Mouse (Mus musculus) urinary bladder, postnatal 10 days (tissue): ENCODE data around the gene Ear2.
"Not testable (repeated sequence)": the region's sequence is repeated elsewhere in the genome, so short reads cannot be mapped to it uniquely, and the experiment has no call there.

ENCODE experiments used
- DNase-seq: peaks from one replicate; pipeline ENCODE4 v3.0.0; 2022; ENCODE audit warnings: low spot score

Gene Ear2

GRCm38 (mm10) chr14:44102354-44102753 is at the start of gene Ear2:
TSS of gene Ear2 (plus strand) at chr14:44102654.
- not testable (repeated sequence) for DNase-seq

- not testable (repeated sequence) for DNase-seq
These were observed 34.6 kb upstream of the Ear2 start for GRCm38 (mm10) chr14:44067879-44068278.

- DNase-seq, result not testable (repeated sequence)
These were observed 31.9 kb upstream of the Ear2 start for GRCm38 (mm10) chr14:44070595-44070994.

- DNase-seq, result not testable (repeated sequence)
These were observed 24.6 kb upstream of the Ear2 start for GRCm38 (mm10) chr14:44077785-44078341.

GRCm38 (mm10) chr14:44086588-44086987 is 15.9 kb upstream of the Ear2 start:
- DNase-seq, result not testable (repeated sequence)

GRCm38 (mm10) chr14:44087535-44087934 is 14.9 kb upstream of the Ear2 start:
- DNase-seq, result not testable (repeated sequence)

- DNase-seq, result not testable (repeated sequence)
These were observed 10.9 kb upstream of the Ear2 start for GRCm38 (mm10) chr14:44091524-44091923.

GRCm38 (mm10) chr14:44094445-44094844 is 8.0 kb upstream of the Ear2 start:
- not testable (repeated sequence) for DNase-seq

GRCm38 (mm10) chr14:44100030-44100429 is 2.4 kb upstream of the Ear2 start:
- not testable (repeated sequence) for DNase-seq

GRCm38 (mm10) chr14:44110981-44111380 is 8.5 kb downstream of the Ear2 start:
- DNase-seq, result no peak

- DNase-seq, result not testable (repeated sequence)
These were observed 21.1 kb downstream of the Ear2 start, which contains the start of gene Gm3327 for GRCm38 (mm10) chr14:44123551-44123950. TSS of gene Gm3327 (plus strand) at chr14:44123851.
